Mouse (Mus musculus): ENCODE results near the gene Csmd2.

DNA sequence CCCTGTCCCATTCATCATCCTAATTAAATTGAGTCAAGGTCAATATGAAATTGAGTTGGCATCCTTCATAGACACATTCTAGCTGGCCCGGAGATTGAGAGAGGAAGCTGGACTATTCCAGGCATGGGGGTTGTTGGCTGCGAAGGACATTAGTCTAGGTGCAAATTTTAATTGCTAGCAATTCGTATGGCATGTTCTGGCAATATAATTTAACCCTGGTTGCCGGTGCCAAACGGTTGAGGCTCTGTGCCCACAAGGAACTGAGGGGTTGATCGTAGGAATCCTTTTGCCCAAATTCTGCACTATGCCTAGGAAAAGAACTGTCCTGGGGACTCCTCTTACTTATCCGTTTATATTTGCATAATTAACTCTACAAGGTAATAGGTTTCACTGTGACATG is 496.2 kb downstream of the Csmd2 start:
- TF ChIP-seq CTCF (IDR thresholded peaks at IDR 0.05; ENCODE audit: low read depth) (no peak), EP300 (optimal IDR thresholded peaks at IDR 0.05) (no peak)
